Mouse (Mus musculus) forebrain, embryonic 10.5 days (tissue): Measurements from ENCODE around the gene Ceacam16. TPM values are rescaled to one million over a fixed set of nuclear protein-coding genes. Genes with fewer than 3 reads are reported as not detected.

Experiments used
- DNase-seq: peaks from one replicate; pipeline ENCODE4 v3.0.0-alpha.2; 2017; ENCODE audit warnings: low spot score; ENCODE audit errors: extremely low spot score
- H3K27ac ChIP-seq: fragments of 300-500 bp; sonication (generic); 2 replicates; pipeline ENCODE4 v1.5.1; 2016; ENCODE audit warnings: mild to moderate bottlenecking
- H3K27me3 ChIP-seq: fragments of 300-500 bp; sonication (generic); 2 replicates; pipeline ENCODE4 v1.6.1; 2016; ENCODE audit warnings: mild to moderate bottlenecking; ENCODE audit not compliant: poor library complexity, severe bottlenecking
- H3K36me3 ChIP-seq: fragments of 300-500 bp; sonication (generic); replicated peaks from 2 replicates; pipeline ENCODE4 v1.6.1; 2016; ENCODE audit warnings: mild to moderate bottlenecking, moderate library complexity
- H3K4me1 ChIP-seq: fragments of 300-500 bp; sonication (generic); 2 replicates; pipeline ENCODE4 v1.6.1; 2016
- H3K4me3 ChIP-seq: fragments of 300-500 bp; sonication (generic); 2 replicates; pipeline ENCODE4 v1.5.1; 2016; ENCODE audit warnings: mild to moderate bottlenecking, moderate library complexity
- H3K9me3 ChIP-seq: fragments of 300-500 bp; sonication (generic); 2 replicates; pipeline ENCODE4 v1.6.1; 2016; ENCODE audit warnings: mild to moderate bottlenecking, moderate library complexity
- WGBS: fragments of 180-500 bp; shearing (Covaris S2); methylation state at CpG from one replicate; pipeline ENCODE4 v1.1.7; 2016; 5-methylcytosine and 5-hydroxymethylcytosine counted together
- polyA plus RNA-seq: library from polyadenylated mRNA; unstranded; fragments of >200 nt; fragmentation: Nextera tagmentation; extraction: Ambion mirVana; gene quantifications from 2 replicates; pipeline ENCODE4 v1.2.1, GENCODE M21; 2016

Gene Ceacam16
- not detected in 2 replicates for polyA plus RNA-seq

DNA sequence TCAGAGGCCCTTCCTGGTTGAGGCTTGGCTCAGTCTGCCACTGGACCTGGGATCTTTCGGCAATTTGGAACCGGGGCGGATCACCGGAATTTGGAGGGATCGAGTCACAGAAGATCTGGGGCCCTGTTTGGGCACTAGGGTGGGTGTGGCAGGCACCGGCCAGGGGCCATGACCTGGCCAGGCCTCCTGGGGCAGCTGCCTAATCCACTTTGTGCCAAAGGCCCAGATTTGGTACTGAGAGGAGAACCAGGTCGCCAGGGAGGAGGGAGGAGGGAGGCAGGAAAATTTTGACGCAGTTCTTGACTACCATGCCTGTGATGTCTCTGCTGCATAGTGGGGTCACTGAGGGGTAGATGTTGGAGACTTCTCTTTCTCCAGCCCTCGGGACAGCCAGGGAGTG, at the start of gene Ceacam16:
Gene Ceacam16 (minus strand): TSS at position 101 of the 400 bp plus-strand sequence.
- no peak for DNase-seq
- 82% methylated on average over 9 of the region's 9 CpGs for WGBS

GRCm38 (mm10) chr7:19910421-19911291, 49.6 kb upstream of the Ceacam16 start:
- Histone ChIP-seq H3K9me3 (peaks cover 6% of the 10 kb centered on the region), H3K4me3 (no peak overlapping the region), H3K27ac (no peak overlapping the region), H3K27me3 (no peaks in the 10 kb centered on the region), H3K4me1 (no peaks in the 10 kb centered on the region), H3K36me3 (peaks cover 29% of the 10 kb centered on the region)
- 53% methylated on average over 21 of the region's 21 CpGs for WGBS
- DNase-seq = peak; percentile 75

More for the DNA sequence above, at the start of gene Ceacam16:
- no peak within 1 kb of the TSS for H3K27ac ChIP-seq
- no peaks in the 10 kb centered on the region for H3K4me1 ChIP-seq
- no peak within 1 kb of the TSS for H3K4me3 ChIP-seq
- 0 out of 2 replicates have a peak, but pooled peaks cover 4% of the 10 kb centered on the region for H3K27me3 ChIP-seq
- peaks cover 15% of the 10 kb centered on the region for H3K9me3 ChIP-seq
- H3K36me3 ChIP-seq = no peaks in the 10 kb centered on the region

GRCm38 (mm10) chr7:19889881-19890280, 28.8 kb upstream of the Ceacam16 start:
- no peak overlapping the region for H3K4me3 ChIP-seq
- H3K36me3 ChIP-seq = no peaks in the 10 kb centered on the region
- WGBS = 53% methylated on average over 8 of the region's 8 CpGs
- H3K27ac ChIP-seq = no peak overlapping the region
- no peaks in the 10 kb centered on the region for H3K27me3 ChIP-seq
- no peaks in the 10 kb centered on the region for H3K4me1 ChIP-seq
- peak; percentile 27 for DNase-seq
- peaks cover 34% of the 10 kb centered on the region for H3K9me3 ChIP-seq

- DNase-seq = no peak
- Histone ChIP-seq H3K4me3 (no peak within 1 kb of the TSS), H3K27me3 (no peaks in the 10 kb centered on the region), H3K27ac (no peak within 1 kb of the TSS), H3K9me3 (peaks cover 47% of the 10 kb centered on the region), H3K36me3 (no peaks in the 10 kb centered on the region), H3K4me1 (no peaks in the 10 kb centered on the region)
- WGBS = 81% methylated on average over 7 of the region's 7 CpGs
Observed at GRCm38 (mm10) chr7:19887849-19888248, 26.8 kb upstream of the Ceacam16 start, which contains the start of gene Ceacam19. Gene Ceacam19, minus strand, starts transcription at chr7:19887965.

GRCm38 (mm10) chr7:19880754-19881153, 19.7 kb upstream of the Ceacam16 start:
- no peaks in the 10 kb centered on the region for H3K36me3 ChIP-seq
- H3K27ac ChIP-seq = no peak overlapping the region
- H3K27me3 ChIP-seq = no peaks in the 10 kb centered on the region
- DNase-seq = no peak
- 80% methylated on average over 8 of the region's 8 CpGs for WGBS
- no peak overlapping the region for H3K4me3 ChIP-seq
- peaks cover 35% of the 10 kb centered on the region for H3K9me3 ChIP-seq
- H3K4me1 ChIP-seq = no peaks in the 10 kb centered on the region

DNA sequence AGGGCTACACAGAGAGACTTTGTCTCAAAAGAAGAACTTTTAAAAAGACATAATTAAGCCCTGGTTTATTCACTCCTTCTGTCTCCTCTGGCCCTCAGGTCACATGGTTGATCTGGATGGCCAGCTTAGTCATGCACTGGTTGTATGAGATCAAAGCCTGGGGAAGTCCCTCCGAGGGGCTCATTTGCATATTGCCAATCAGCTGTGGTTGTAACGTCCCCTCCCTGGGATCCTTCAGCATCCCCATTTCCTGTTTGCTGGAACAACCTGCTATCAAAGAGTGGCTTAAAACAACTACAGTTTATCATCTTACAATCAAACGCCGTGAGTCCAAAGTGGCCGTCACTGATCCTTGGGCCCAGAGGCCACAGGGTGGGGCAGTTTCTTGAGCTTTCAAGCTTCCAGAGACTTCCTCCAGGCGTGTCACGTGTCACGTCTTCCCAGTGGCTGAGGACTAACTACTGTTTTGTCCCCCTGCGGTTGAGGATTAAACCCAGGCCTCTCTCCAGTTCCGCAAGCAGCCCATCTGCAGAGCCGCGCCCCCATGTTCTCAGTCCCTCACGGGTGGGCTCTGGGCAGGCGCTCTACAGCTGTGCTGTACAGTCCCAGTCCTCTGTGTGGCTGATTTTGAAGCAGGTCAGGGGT, 15.8 kb upstream of the Ceacam16 start:
- H3K36me3 ChIP-seq = no peaks in the 10 kb centered on the region
- H3K27me3 ChIP-seq = no peaks in the 10 kb centered on the region
- H3K4me1 ChIP-seq = no peaks in the 10 kb centered on the region
- H3K27ac ChIP-seq = no peak overlapping the region
- 66% methylated on average over 14 of the region's 14 CpGs for WGBS
- H3K4me3 ChIP-seq = no peak overlapping the region
- DNase-seq = no peak
- peaks cover 11% of the 10 kb centered on the region; the same call in 1 of the 2 replicates for H3K9me3 ChIP-seq

DNA sequence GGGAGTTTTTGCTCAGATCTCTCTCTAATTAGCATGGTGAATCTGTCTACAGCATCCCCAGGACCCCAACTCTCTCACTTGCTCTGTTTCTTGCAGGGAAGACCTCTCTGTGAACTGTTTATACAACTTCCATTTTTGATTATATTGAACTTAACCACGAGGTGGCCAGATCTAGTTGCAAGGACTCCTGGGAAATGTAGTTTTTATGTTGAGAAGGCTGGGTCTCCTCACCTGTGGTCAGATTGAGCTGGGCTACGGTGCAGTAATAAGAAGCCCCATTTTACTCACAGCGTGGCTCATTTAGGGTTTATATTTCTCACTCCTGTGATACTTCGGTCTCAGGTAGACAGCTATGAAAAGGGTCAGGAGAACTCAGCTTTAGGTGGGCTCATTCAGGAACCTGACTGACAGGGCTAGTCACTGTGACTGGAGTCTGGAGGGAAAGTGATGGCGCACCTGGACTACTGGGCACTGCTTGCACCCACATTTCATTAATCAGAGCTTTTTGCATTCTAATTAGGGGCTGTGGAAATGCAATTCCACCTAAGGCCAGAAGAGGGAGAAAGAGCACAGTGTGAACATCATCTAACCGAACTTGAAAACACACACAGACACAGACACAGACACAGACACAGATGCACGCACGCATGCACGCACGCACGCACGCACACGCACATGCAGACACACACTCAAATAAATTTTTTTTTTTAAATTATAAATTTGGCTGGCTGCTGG, 15.0 kb upstream of the Ceacam16 start:
- no peaks in the 10 kb centered on the region for H3K4me1 ChIP-seq
- H3K9me3 ChIP-seq = peaks cover 6% of the 10 kb centered on the region; the same call in 1 of the 2 replicates
- no peak for DNase-seq
- H3K27me3 ChIP-seq = no peaks in the 10 kb centered on the region
- H3K36me3 ChIP-seq = no peaks in the 10 kb centered on the region
- no peak overlapping the region for H3K4me3 ChIP-seq
- WGBS = 58% methylated on average over 13 of the region's 13 CpGs
- no peak overlapping the region for H3K27ac ChIP-seq

- Histone ChIP-seq H3K4me3 (no peak overlapping the region), H3K9me3 (peaks cover 8% of the 10 kb centered on the region; the same call in 1 of the 2 replicates), H3K36me3 (no peaks in the 10 kb centered on the region), H3K27ac (no peak overlapping the region), H3K4me1 (no peaks in the 10 kb centered on the region), H3K27me3 (no peaks in the 10 kb centered on the region)
- WGBS = 50% methylated on average over 5 of the region's 5 CpGs
- DNase-seq = no peak
Observed at GRCm38 (mm10) chr7:19871943-19872601, 11.0 kb upstream of the Ceacam16 start.

DNA sequence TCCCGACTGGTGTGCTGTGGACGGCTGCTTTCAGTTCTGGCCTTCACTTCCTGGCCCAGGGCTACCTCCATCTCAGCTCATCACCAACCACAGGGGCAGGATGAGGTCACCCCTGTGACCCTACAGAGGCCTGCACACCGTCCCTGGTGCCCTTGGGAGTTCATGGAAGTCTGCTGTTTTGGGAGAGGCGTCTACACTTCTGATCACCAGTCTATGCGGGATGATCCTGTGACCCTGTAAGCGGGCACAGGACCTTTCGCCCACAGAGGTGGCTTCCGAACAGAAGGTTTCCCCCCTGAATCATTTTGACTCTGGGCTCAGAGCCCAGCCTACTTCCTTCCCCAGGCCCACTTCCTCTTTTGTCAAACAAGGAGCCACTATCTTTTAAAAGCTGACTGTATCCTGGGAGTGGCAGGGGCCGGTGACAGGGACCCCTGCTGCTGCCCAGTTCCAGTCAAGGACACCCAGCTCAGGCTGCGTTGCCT, 10.1 kb upstream of the Ceacam16 start:
- no peak for DNase-seq
- no peaks in the 10 kb centered on the region for H3K4me1 ChIP-seq
- H3K36me3 ChIP-seq = no peaks in the 10 kb centered on the region
- H3K27ac ChIP-seq = no peak overlapping the region
- H3K4me3 ChIP-seq = no peak overlapping the region
- WGBS = 67% methylated on average over 10 of the region's 10 CpGs
- H3K27me3 ChIP-seq = no peaks in the 10 kb centered on the region
- peaks cover 12% of the 10 kb centered on the region for H3K9me3 ChIP-seq

- Histone ChIP-seq H3K4me1 (no peaks in the 10 kb centered on the region), H3K27me3 (no peaks in the 10 kb centered on the region), H3K27ac (no peak overlapping the region), H3K36me3 (no peaks in the 10 kb centered on the region), H3K9me3 (peaks cover 7% of the 10 kb centered on the region), H3K4me3 (no peak overlapping the region)
- no peak for DNase-seq
- WGBS = 90% methylated on average over 16 of the region's 16 CpGs
Observed at GRCm38 (mm10) chr7:19867751-19868399, 6.8 kb upstream of the Ceacam16 start.

GRCm38 (mm10) chr7:19866490-19866889, 5.4 kb upstream of the Ceacam16 start:
- DNase-seq = no peak
- Histone ChIP-seq H3K36me3 (no peaks in the 10 kb centered on the region), H3K4me1 (no peaks in the 10 kb centered on the region), H3K4me3 (no peak overlapping the region), H3K27me3 (no peaks in the 10 kb centered on the region), H3K9me3 (peaks cover 7% of the 10 kb centered on the region), H3K27ac (no peak overlapping the region)
- 90% methylated on average over 6 of the region's 6 CpGs for WGBS
